Mouse (Mus musculus) spleen, postnatal 0 days (tissue): ENCODE measurements around the gene Fbxo2. TPM values are rescaled to one million over a fixed set of nuclear protein-coding genes. Genes with fewer than 3 reads are reported as not detected.

Source experiments
- polyA plus RNA-seq: library from polyadenylated mRNA; unstranded; fragments of >200 nt; fragmentation: Nextera tagmentation; extraction: Ambion mirVana; gene quantifications from 2 replicates; pipeline ENCODE4 v1.2.1, GENCODE M21; 2015

Gene Fbxo2
- 0.12 TPM in 1 of 2 replicates, not detected in the other for polyA plus RNA-seq

GRCm38 (mm10) chr4:148160436-148161390 is at the start of gene Fbxo2, which contains the start of gene Fbxo44:
TSS of gene Fbxo2 (plus strand) at chr4:148160621.
TSS of gene Fbxo44 (minus strand) at chr4:148160482.

GRCm38 (mm10) chr4:148130133-148130532 is 30.3 kb upstream of the Fbxo2 start, which contains the start of gene Mad2l2:
TSS of gene Mad2l2 (plus strand) at chr4:148130384.

DNA sequence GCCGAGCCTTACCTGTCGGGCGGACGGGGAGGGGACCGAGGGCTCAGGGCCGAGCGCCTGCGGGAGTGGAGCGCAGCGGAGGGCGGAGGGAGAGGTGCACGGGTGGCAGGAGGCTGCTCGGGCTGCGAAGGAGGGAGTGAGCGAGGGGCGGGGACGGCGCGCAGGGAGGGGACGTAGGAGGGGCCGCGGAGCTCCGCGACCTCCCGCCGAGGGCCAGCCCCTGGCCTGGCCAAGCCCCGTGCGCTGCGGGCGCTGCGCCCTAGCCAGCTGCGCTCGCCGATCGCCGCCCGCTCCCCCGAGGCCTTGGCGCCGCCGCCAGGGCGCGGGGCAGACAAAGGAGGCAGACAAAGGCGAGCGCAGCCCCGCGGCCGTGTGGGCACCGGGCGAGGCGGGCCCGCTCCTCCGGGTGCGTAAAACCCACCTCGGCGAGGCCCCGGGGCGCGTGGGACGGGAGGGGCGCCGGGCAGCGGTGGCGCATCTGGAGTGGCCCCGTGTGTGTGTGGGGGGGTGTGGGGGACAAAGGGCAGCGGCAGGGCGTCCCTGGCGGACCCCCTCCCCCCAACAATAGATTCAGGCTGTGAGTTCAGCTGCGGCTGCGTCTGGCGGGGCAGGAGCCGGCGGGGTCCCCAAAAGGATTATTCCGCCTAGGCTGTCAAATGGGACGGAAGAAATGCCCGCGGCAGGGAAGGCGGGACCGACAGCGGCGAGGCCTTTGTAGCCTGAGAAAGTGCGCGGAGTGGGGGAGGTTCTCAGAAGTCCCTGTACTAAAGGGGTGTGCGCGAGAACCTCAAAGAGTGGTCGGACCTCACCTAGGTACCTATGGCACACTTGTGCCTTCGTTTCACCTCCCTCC is 29.6 kb upstream of the Fbxo2 start, which contains the start of gene Draxin:
Gene Draxin, minus strand, starts transcription at position 138 of the 853 bp plus-strand sequence.

GRCm38 (mm10) chr4:148151267-148152168 is 8.9 kb upstream of the Fbxo2 start, which contains the start of gene Fbxo6:
TSS of gene Fbxo6 (minus strand) at chr4:148152140.

Other genes with a start within 250 kb of the Fbxo2 start
- gene Plod1, start 223.9 kb upstream of the Fbxo2 start, polyA plus RNA-seq: 14.1 and 19.1 TPM in 2 replicates
- 11.2 and 12.5 TPM in 2 replicates for gene 2510039O18Rik, start 219.7 kb upstream of the Fbxo2 start, polyA plus RNA-seq
- gene Nppb, start 174.8 kb upstream of the Fbxo2 start, polyA plus RNA-seq: 0.28 TPM in 1 of 2 replicates, not detected in the other
- gene Nppa, start 159.9 kb upstream of the Fbxo2 start, polyA plus RNA-seq: 0.41 and 0.42 TPM in 2 replicates
- 1.3 and 1.4 TPM in 2 replicates for gene Clcn6, start 121.8 kb upstream of the Fbxo2 start, polyA plus RNA-seq
- gene Mthfr, start 121.5 kb upstream of the Fbxo2 start, polyA plus RNA-seq: 6.4 and 8.6 TPM in 2 replicates
- 12.8 and 18.7 TPM in 2 replicates for gene Agtrap, start 72.6 kb upstream of the Fbxo2 start, polyA plus RNA-seq
- gene Mad2l2, start 30.2 kb upstream of the Fbxo2 start, polyA plus RNA-seq: 28.9 and 30.4 TPM in 2 replicates
- 0.02 TPM in 1 of 2 replicates, not detected in the other for gene Draxin, start 29.9 kb upstream of the Fbxo2 start, polyA plus RNA-seq
- 18.5 and 20.4 TPM in 2 replicates for gene Fbxo6, start 8.5 kb upstream of the Fbxo2 start, polyA plus RNA-seq
- 1.3 and 1.4 TPM in 2 replicates for gene Fbxo44, start 139 bp upstream of the Fbxo2 start, polyA plus RNA-seq
- 0.02 and 0.11 TPM in 2 replicates for gene Disp3, start 127.3 kb downstream of the Fbxo2 start, polyA plus RNA-seq